Mouse (Mus musculus) midbrain, embryonic 11.5 days (tissue): ENCODE results near the gene H2-T3. TPM values are rescaled to one million over a fixed set of nuclear protein-coding genes. Genes with fewer than 3 reads are reported as not detected.
"Not testable (repeated sequence)": the region's sequence is repeated elsewhere in the genome, so short reads cannot be mapped to it uniquely, and the experiment has no call there.

Experiments used
- ATAC-seq: fragments of 200-750 bp; cut with Nextera tagmentation; 2 replicates; pipeline ENCODE4 v1.8.0; 2017; ENCODE audit warnings: moderate TSS enrichment, moderate library complexity; ENCODE audit not compliant: low FRiP score
- DNase-seq: peaks from one replicate; pipeline ENCODE4 v3.0.0; 2015; ENCODE audit warnings: low spot score; ENCODE audit errors: missing footprints
- H3K27ac ChIP-seq: fragments of 300-500 bp; sonication (generic); 2 replicates; pipeline ENCODE4 v1.5.1; 2014; ENCODE audit warnings: low read depth, low read length
- H3K27me3 ChIP-seq: fragments of 300-500 bp; sonication (generic); 2 replicates; pipeline ENCODE4 v1.6.1; 2014; ENCODE audit warnings: mild to moderate bottlenecking, low read length, moderate library complexity, mixed read lengths; ENCODE audit not compliant: control insufficient read depth, insufficient read depth
- H3K36me3 ChIP-seq: fragments of 300-500 bp; sonication (generic); 2 replicates; pipeline ENCODE4 v1.6.1; 2014; ENCODE audit warnings: mild to moderate bottlenecking, low read length, moderate library complexity, mixed read lengths; ENCODE audit not compliant: control insufficient read depth, insufficient read depth
- H3K4me1 ChIP-seq: fragments of 300-500 bp; sonication (generic); 2 replicates; pipeline ENCODE4 v1.6.1; 2014; ENCODE audit warnings: low read length; ENCODE audit not compliant: control insufficient read depth, insufficient read depth
- H3K4me2 ChIP-seq: fragments of 300-500 bp; sonication (generic); 2 replicates; pipeline ENCODE4 v1.6.1; 2014; ENCODE audit warnings: mild to moderate bottlenecking, moderate library complexity
- H3K4me3 ChIP-seq: fragments of 300-500 bp; sonication (generic); 2 replicates; pipeline ENCODE4 v1.5.1; 2014; ENCODE audit warnings: low read depth, low read length
- H3K9ac ChIP-seq: fragments of 300-500 bp; sonication (generic); 2 replicates; pipeline ENCODE4 v1.6.1; 2014; ENCODE audit warnings: low read length
- H3K9me3 ChIP-seq: fragments of 300-500 bp; sonication (generic); 2 replicates; pipeline ENCODE4 v1.6.1; 2016; ENCODE audit warnings: low read length; ENCODE audit not compliant: control insufficient read depth
- WGBS: fragments of 180-500 bp; shearing (Covaris S2); extraction: QIAGEN DNeasy Blood & Tissue Kit; methylation state at CpG from one replicate; pipeline ENCODE4 v1.1.7; 2014; 5-methylcytosine and 5-hydroxymethylcytosine counted together
- polyA plus RNA-seq: library from polyadenylated mRNA; unstranded; fragments of >200 nt; fragmentation: Nextera tagmentation; extraction: Ambion mirVana; gene quantifications from 2 replicates; pipeline ENCODE4 v1.2.1, GENCODE M21; 2014

H2-T3 gene
- polyA plus RNA-seq, 1 experiment from 2014 or later = not detected

DNA sequence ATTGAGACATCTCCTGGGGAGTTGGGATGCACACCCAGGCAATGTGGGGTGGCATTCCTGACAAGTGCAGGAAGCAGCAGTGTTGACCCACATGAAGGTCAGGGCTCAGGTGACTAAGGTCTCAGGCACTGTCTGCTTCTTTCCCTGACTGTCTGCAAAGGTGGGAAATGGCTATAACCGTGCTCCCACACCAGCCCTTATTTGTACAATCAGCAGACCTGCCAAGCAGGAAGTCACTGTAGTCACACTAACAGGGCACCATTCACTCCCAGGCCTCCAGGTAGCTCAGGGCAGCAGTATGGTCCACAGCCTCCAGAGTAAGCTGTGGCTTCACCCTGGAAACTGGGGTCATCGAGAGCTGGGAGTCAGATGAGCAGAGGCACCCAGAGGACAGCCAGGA, 2.3 kb upstream of the H2-T3 start:
- H3K36me3 ChIP-seq = no peaks in the 10 kb centered on the region
- no peak overlapping the region for H3K27ac ChIP-seq
- no peak overlapping the region for H3K4me2 ChIP-seq
- WGBS = 70% methylated on average over 2 of the region's 2 CpGs
- ATAC-seq (no peak), DNase-seq (no peak)
- H3K27me3 ChIP-seq = peaks cover 5% of the 10 kb centered on the region; the same call in 1 of the 2 replicates
- no peaks in the 10 kb centered on the region for H3K9me3 ChIP-seq
- H3K9ac ChIP-seq = no peak overlapping the region
- H3K4me3 ChIP-seq = no peak overlapping the region
- H3K4me1 ChIP-seq = no peaks in the 10 kb centered on the region

DNA sequence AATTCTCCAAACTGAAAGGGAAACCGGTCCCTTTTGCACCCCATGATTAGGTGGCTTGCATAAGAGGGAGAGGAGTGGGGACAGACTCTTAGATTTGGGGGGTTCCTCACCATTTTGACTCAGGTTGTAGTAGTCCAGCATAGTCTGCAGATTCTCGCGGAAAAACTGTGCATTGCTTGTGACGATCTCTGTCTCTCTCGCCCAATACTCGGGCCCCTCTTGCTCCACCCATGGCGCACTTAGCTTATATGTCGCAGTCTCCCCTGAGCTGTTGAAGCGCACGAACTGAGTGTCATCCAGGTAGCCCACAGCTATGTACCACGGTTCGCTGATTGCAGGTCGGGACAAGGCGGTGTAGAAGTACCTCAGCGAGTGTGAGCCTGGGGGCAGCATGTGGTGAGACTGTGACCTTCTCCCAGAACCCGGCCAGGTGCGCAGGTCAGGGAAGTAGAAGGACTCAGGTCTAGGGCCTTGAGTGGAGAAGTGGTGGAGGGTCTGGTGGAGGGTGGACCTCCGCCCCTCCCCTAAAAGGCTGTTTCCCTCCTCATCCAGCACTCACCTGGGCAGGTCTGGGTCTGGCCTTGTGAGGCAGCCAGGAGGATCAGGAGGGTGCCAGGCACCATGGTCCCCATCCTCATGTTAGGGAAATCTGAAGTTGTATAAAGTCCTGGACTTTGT, 457 bp downstream of the H2-T3 start:
- Histone ChIP-seq H3K9ac (no peak overlapping the region), H3K27ac (no peak overlapping the region), H3K9me3 (no peaks in the 10 kb centered on the region), H3K4me3 (no peak overlapping the region), H3K27me3 (peaks cover 5% of the 10 kb centered on the region; the same call in 1 of the 2 replicates), H3K4me2 (no peak overlapping the region), H3K36me3 (no peaks in the 10 kb centered on the region), H3K4me1 (no peaks in the 10 kb centered on the region)
- 48% methylated on average over 18 of the region's 18 CpGs for WGBS
- ATAC-seq (no peak), DNase-seq (no peak)

DNA sequence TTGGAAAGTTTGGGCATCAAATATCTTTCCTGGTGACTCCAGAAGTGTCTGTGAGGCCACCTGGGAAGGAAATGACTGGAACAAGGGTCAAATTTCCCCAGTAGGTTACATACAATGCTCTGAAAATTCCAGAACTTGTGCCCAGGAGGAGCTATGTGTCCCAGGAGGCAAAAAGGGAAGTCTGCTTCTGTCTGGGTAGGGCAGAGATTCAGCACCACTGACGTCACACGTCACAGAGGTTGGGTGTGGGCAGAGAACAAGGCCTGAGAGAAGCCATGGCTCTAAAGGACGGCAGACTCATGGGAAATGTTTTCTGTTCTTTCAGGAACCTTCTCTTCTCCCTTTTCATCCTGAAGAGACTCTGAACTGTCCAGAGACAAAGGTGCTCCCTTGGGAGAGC, 2.5 kb downstream of the H2-T3 start:
- 60% methylated on average over 3 of the region's 3 CpGs for WGBS

DNA sequence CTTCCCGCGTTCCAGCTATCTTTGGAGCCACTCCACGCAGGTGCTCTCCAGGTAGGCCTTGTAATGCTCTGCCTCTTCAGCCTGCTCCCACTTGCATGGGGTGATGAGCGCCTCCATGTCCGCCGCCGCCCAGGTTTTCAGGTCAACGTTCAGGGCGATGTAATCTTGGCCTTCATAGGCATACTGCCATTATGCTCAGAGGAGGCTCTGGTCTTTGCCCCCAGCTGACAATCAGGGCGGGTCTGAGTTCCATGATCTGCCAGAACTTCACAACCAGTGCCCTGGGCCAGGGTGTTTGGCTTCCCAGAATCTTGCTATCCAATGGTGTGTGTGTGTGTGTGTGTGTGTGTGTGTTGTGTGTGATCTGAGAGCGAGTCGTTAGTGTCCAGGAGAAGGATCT, 7.9 kb downstream of the H2-T3 start:
- ATAC-seq = no peak
- Histone ChIP-seq H3K9ac (no peak overlapping the region), H3K4me2 (no peak overlapping the region), H3K4me1 (no peaks in the 10 kb centered on the region), H3K4me3 (no peak overlapping the region), H3K9me3 (no peaks in the 10 kb centered on the region), H3K27ac (no peak overlapping the region), H3K36me3 (no peaks in the 10 kb centered on the region), H3K27me3 (peaks cover 5% of the 10 kb centered on the region; the same call in 1 of the 2 replicates)
- DNase-seq = no peak
- 74% methylated on average over 12 of the region's 12 CpGs for WGBS

More for the DNA sequence above, 2.5 kb downstream of the H2-T3 start:
- no peaks in the 10 kb centered on the region for H3K9me3 ChIP-seq
- H3K27ac ChIP-seq = no peak overlapping the region
- H3K27me3 ChIP-seq = peaks cover 5% of the 10 kb centered on the region; the same call in 1 of the 2 replicates
- H3K4me3 ChIP-seq = no peak overlapping the region
- ATAC-seq (no peak), DNase-seq (no peak)
- no peak overlapping the region for H3K9ac ChIP-seq
- no peaks in the 10 kb centered on the region for H3K4me1 ChIP-seq
- H3K4me2 ChIP-seq = no peak overlapping the region
- H3K36me3 ChIP-seq = no peaks in the 10 kb centered on the region

GRCm38 (mm10) chr17:36179446-36179845, 10.6 kb downstream of the H2-T3 start:
- not testable (repeated sequence) for H3K36me3 ChIP-seq, H3K27ac ChIP-seq, ATAC-seq, H3K4me1 ChIP-seq, H3K27me3 ChIP-seq, H3K9ac ChIP-seq, H3K9me3 ChIP-seq
- H3K4me2 ChIP-seq = peak overlapping the region; percentile 49
- 12% methylated on average over 10 of the region's 10 CpGs for WGBS
- peak overlapping the region; percentile 31; the same call in 1 of the 2 replicates for H3K4me3 ChIP-seq
- DNase-seq = peak; percentile 87

DNA sequence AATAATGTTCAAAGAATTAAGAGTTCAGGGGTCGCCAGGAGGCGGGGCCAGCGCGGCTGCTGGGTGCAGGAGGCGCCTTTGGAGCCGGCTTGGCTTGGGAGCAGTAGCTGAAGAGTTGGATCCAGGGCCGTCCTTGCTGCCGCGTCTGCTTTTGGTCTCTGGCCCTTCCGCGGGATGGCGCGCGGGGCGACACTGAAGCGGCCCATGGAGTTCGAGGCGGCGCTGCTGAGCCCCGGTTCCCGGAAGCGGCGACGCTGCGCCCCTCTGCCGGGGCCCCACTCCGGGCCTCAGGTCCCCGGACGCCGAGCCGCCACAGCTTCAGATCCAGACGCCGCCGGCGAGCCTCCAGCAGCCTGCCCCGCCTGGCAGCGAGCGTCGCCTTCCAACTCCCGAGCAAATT, 11.1 kb downstream of the H2-T3 start:
- 0% methylated on average over 38 of the region's 40 CpGs for WGBS
- ATAC-seq = peak; percentile 73

DNA sequence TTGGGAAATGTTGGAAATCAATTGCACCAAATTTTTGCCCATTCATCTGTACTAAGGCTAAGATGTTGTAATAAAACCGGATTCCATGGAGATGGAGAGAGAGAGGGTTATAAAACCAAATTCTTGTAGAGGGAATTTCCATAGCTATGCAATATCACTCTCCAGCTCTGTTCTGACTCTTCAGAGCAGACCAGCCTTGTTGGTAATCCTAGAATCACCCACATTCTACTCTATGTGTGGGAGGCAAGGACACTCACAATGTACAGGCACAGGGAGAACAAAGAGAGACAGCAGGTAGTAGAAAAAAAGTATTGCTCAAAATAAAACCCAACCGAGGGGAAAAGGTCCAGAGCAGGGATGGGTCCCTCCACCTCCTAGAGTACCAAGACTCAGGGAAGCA, 14.0 kb downstream of the H2-T3 start:
- not testable (repeated sequence) for ATAC-seq, H3K9ac ChIP-seq, H3K27ac ChIP-seq, DNase-seq, H3K4me2 ChIP-seq, H3K27me3 ChIP-seq, H3K4me1 ChIP-seq, H3K36me3 ChIP-seq, H3K9me3 ChIP-seq, H3K4me3 ChIP-seq
- no CpG with 5 or more reads among the region's 2 CpGs for WGBS

More for the DNA sequence above, 11.1 kb downstream of the H2-T3 start:
- Histone ChIP-seq H3K4me3 (peak overlapping the region; percentile 31), H3K4me2 (peak overlapping the region; percentile 49), H3K9ac (peak overlapping the region; percentile 24; the same call in 1 of the 2 replicates)
- not testable (repeated sequence) for H3K4me1 ChIP-seq, H3K9me3 ChIP-seq, H3K36me3 ChIP-seq, H3K27me3 ChIP-seq, H3K27ac ChIP-seq
- DNase-seq = peak; percentile 93

- no peak overlapping the region for H3K4me3 ChIP-seq
- ATAC-seq = no peak
- H3K4me2 ChIP-seq = no peak overlapping the region
- H3K36me3 ChIP-seq = no peaks in the 10 kb centered on the region
- H3K27ac ChIP-seq = no peak overlapping the region
- no peaks in the 10 kb centered on the region for H3K4me1 ChIP-seq
- 57% methylated on average over 1 of the region's 1 CpGs for WGBS
- peak; percentile 79 for DNase-seq
- H3K9ac ChIP-seq = no peak overlapping the region
- H3K27me3 ChIP-seq = peaks cover 38% of the 10 kb centered on the region
- no peaks in the 10 kb centered on the region for H3K9me3 ChIP-seq
These were observed 19.7 kb downstream of the H2-T3 start for GRCm38 (mm10) chr17:36170287-36170814.

DNA sequence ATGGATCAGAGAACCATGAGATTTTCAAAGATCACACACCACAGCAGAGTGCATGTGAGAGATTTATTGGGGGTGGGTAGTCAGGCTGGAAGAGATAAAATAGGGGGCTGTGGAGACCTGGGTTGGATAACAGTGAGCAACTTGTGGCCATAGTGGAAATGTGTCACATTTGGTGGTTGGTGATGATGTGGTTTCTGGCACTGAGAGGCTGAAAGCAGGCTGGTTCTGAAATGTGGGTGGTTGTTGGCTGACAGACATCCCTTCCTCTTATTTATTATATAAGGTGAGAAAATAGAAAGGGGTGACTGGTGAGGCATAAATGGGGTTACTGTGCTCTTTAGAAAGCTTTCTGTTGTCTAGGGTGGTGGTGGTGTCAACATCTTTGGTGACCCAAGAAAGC, 20.3 kb downstream of the H2-T3 start:
- peaks cover 44% of the 10 kb centered on the region for H3K27me3 ChIP-seq
- no peak for ATAC-seq

More for the DNA sequence above, 20.3 kb downstream of the H2-T3 start:
- H3K4me3 ChIP-seq = no peak overlapping the region
- H3K27ac ChIP-seq = no peak overlapping the region
- H3K9me3 ChIP-seq = no peaks in the 10 kb centered on the region
- H3K4me2 ChIP-seq = no peak overlapping the region
- no peaks in the 10 kb centered on the region for H3K36me3 ChIP-seq
- no peak overlapping the region for H3K9ac ChIP-seq
- H3K4me1 ChIP-seq = no peaks in the 10 kb centered on the region
- peak; percentile 67 for DNase-seq
